Mouse (Mus musculus) CH12.LX (cell line): ENCODE results near the gene F2rl1. TPM values are rescaled to one million over a fixed set of nuclear protein-coding genes. Genes with fewer than 3 reads are reported as not detected.

Source experiments
- DNase-seq: peaks from one replicate; pipeline ENCODE4 v3.0.0-alpha.2; 2013; ENCODE audit errors: extremely low read depth
- H3K27ac ChIP-seq: 2 replicates; pipeline ENCODE4 v1.5.1; 2012; ENCODE audit warnings: low read depth, mild to moderate bottlenecking, control low read depth, moderate library complexity; ENCODE audit not compliant: insufficient read depth
- H3K27me3 ChIP-seq: replicated peaks from 2 replicates; pipeline ENCODE3; 2012; ENCODE audit warnings: inconsistent platforms
- H3K36me3 ChIP-seq, 2 experiments: replicated peaks in 1 of 2; 2 replicates each; pipeline versions ENCODE3 to v1.6.1; 2012; ENCODE audit warnings: inconsistent platforms in 1 of 2, low read length in 1 of 2, mild to moderate bottlenecking in 1 of 2, mixed read lengths in 1 of 2, moderate library complexity in 1 of 2; ENCODE audit not compliant: control insufficient read depth in 1 of 2, insufficient read depth in 1 of 2
- H3K4me1 ChIP-seq, 2 experiments: 2 replicates each; pipeline ENCODE4 v1.6.1; 2012; ENCODE audit warnings: inconsistent platforms in 1 of 2, moderate library complexity in 1 of 2; ENCODE audit not compliant: insufficient read depth in 2 of 2, control insufficient read depth in 1 of 2
- H3K4me2 ChIP-seq: 2 replicates; pipeline ENCODE4 v1.6.1; 2012; ENCODE audit warnings: low read depth, mild to moderate bottlenecking, control low read depth; ENCODE audit not compliant: poor library complexity, insufficient read depth, severe bottlenecking
- H3K4me3 ChIP-seq, 3 experiments: fragments of 150-350 bp in 1 of 3; sonication (generic) in 1 of 3; replicated peaks in 1 of 3; 2 replicates each; pipeline versions ENCODE3 to v1.5.1; 2011 to 2012; ENCODE audit warnings: low read depth in 2 of 3, low read length in 2 of 3, mild to moderate bottlenecking in 2 of 3, moderate library complexity in 2 of 3, control low read depth in 1 of 3, improper control_type of control experiment in 1 of 3, inconsistent platforms in 1 of 3, mixed read lengths in 1 of 3; ENCODE audit not compliant: poor library complexity in 1 of 3
- H3K79me2 ChIP-seq: replicated peaks from 2 replicates; pipeline ENCODE4 v1.6.1; 2012; ENCODE audit warnings: mild to moderate bottlenecking, moderate library complexity; ENCODE audit not compliant: control insufficient read depth, poor library complexity, insufficient read depth, severe bottlenecking; ENCODE audit errors: extremely low read depth
- H3K9ac ChIP-seq: 2 replicates; pipeline ENCODE4 v1.6.1; 2012; ENCODE audit warnings: low read depth, mild to moderate bottlenecking, control low read depth, moderate library complexity; ENCODE audit not compliant: insufficient read depth
- H3K9me3 ChIP-seq: replicated peaks from 2 replicates; pipeline ENCODE3; 2012; ENCODE audit warnings: low read length, inconsistent platforms, mixed read lengths
- CHD1 ChIP-seq: IDR thresholded peaks from 2 replicates; pipeline ENCODE4 v1.6.1; 2012; ENCODE audit warnings: low read depth, low read length, improper control_type of control experiment, inconsistent platforms
- CTCF ChIP-seq, 2 experiments: IDR thresholded peaks in 1 of 2; conservative IDR thresholded peaks in 1 of 2; 2 replicates each; pipeline ENCODE4 v1.5.1; 2011 to 2012; ENCODE audit warnings: low read depth in 2 of 2, low read length in 2 of 2, improper control_type of control experiment in 1 of 2, inconsistent platforms in 1 of 2, mild to moderate bottlenecking in 1 of 2, moderate library complexity in 1 of 2
- E2F4 ChIP-seq: IDR thresholded peaks from 2 replicates; pipeline ENCODE4 v1.6.1; 2011; ENCODE audit warnings: low read depth, low read length, improper control_type of control experiment; ENCODE audit not compliant: insufficient replicate concordance
- ELF1 ChIP-seq: IDR thresholded peaks from 2 replicates; pipeline ENCODE4 v1.6.1; 2014; ENCODE audit warnings: low read depth, mild to moderate bottlenecking, inconsistent platforms, low read length, improper control_type of control experiment
- EP300 ChIP-seq: IDR thresholded peaks from 2 replicates; pipeline ENCODE4 v1.6.1; 2011; ENCODE audit warnings: low read length, improper control_type of control experiment
- ETS1 ChIP-seq: conservative IDR thresholded peaks from 2 replicates; pipeline ENCODE4 v1.6.1; 2012; ENCODE audit warnings: low read depth, mild to moderate bottlenecking, inconsistent platforms, low read length, improper control_type of control experiment, moderate library complexity
- KAT2A ChIP-seq: IDR thresholded peaks from 2 replicates; pipeline ENCODE4 v1.6.1; 2012; ENCODE audit warnings: low read length, improper control_type of control experiment, inconsistent platforms; ENCODE audit not compliant: insufficient replicate concordance
- MAX ChIP-seq: IDR thresholded peaks from 2 replicates; pipeline ENCODE4 v1.6.1; 2011; ENCODE audit warnings: low read length, improper control_type of control experiment
- MXI1 ChIP-seq: IDR thresholded peaks from 2 replicates; pipeline ENCODE4 v1.6.1; 2011; ENCODE audit warnings: mild to moderate bottlenecking, low read depth, low read length, improper control_type of control experiment
- NELFE ChIP-seq: IDR thresholded peaks from 2 replicates; pipeline ENCODE4 v1.6.1; 2011; ENCODE audit warnings: low read depth, low read length, improper control_type of control experiment
- NRF1 ChIP-seq: IDR thresholded peaks from 2 replicates; pipeline ENCODE4 v1.6.1; 2014; ENCODE audit warnings: low read depth, mild to moderate bottlenecking, inconsistent platforms, low read length, improper control_type of control experiment, moderate library complexity
- POLR2A ChIP-seq: IDR thresholded peaks from 2 replicates; pipeline ENCODE4 v1.6.1; 2011; ENCODE audit warnings: low read depth, mild to moderate bottlenecking, improper control_type of control experiment, low read length
- POLR2AphosphoS2 ChIP-seq: IDR thresholded peaks from 2 replicates; pipeline ENCODE4 v1.6.1; 2011; ENCODE audit warnings: low read depth, low read length, improper control_type of control experiment
- RAD21 ChIP-seq: IDR thresholded peaks from 2 replicates; pipeline ENCODE4 v1.6.1; 2011; ENCODE audit warnings: low read depth, mild to moderate bottlenecking, low read length, improper control_type of control experiment, moderate library complexity
- RCOR1 ChIP-seq: conservative IDR thresholded peaks from 2 replicates; pipeline ENCODE4 v1.6.1; 2012; ENCODE audit warnings: low read depth, mild to moderate bottlenecking, inconsistent platforms, low read length, improper control_type of control experiment
- SIN3A ChIP-seq: IDR thresholded peaks from 2 replicates; pipeline ENCODE4 v1.6.1; 2012; ENCODE audit warnings: low read length, improper control_type of control experiment, inconsistent platforms
- SMC3 ChIP-seq: IDR thresholded peaks from 2 replicates; pipeline ENCODE4 v1.6.1; 2011; ENCODE audit warnings: low read depth, low read length, improper control_type of control experiment
- UBTF ChIP-seq: IDR thresholded peaks from 2 replicates; pipeline ENCODE4 v1.6.1; 2012; ENCODE audit warnings: low read depth, mild to moderate bottlenecking, inconsistent platforms, low read length, improper control_type of control experiment, moderate library complexity
- USF1 ChIP-seq: IDR thresholded peaks from 2 replicates; pipeline ENCODE4 v1.6.1; 2014; ENCODE audit warnings: low read depth, mild to moderate bottlenecking, inconsistent platforms, low read length, improper control_type of control experiment
- ZC3H11A ChIP-seq: IDR thresholded peaks from 2 replicates; pipeline ENCODE4 v1.6.1; 2012; ENCODE audit warnings: low read depth, mild to moderate bottlenecking, inconsistent platforms, low read length, improper control_type of control experiment
- ZMIZ1 ChIP-seq: IDR thresholded peaks from 2 replicates; pipeline ENCODE4 v1.6.1; 2012; ENCODE audit warnings: low read depth, mild to moderate bottlenecking, inconsistent platforms, low read length, improper control_type of control experiment
- dilution Hi-C: fragments of 300-500 bp; cut with MboI; formaldehyde crosslinking; loops from 2 replicates; pipeline ENCODE4 v1.14.3; 2020; ENCODE audit warnings: low sequenced_read_pairs; ENCODE audit not compliant: extremely low pct_unique_long_range_greater_than_20kb, extremely low pct_ligation_motif_present
- in situ Hi-C: fragments of 300-500 bp; cut with MboI; formaldehyde crosslinking; loops from 3 replicates; pipeline ENCODE4 v1.14.3; 2019; ENCODE audit warnings: low sequenced_read_pairs, low pct_ligation_motif_present, low pct_unique_long_range_greater_than_20kb, mixed read lengths
- polyA plus RNA-seq: library from polyadenylated mRNA; unstranded; fragments of >175 nt; gene quantifications from 2 replicates; pipeline ENCODE4 v1.2.1, GENCODE M21; 2012; ENCODE audit warnings: low read depth; ENCODE audit not compliant: insufficient read length
- total RNA-seq, 2 experiments: library from RNA; depleted of rRNA; stranded (reverse); fragments of 300-350 nt in 1 of 2; fragments of >200 nt in 1 of 2; gene quantifications; 2 replicates each; pipeline ENCODE4 v1.2.3; 2012 to 2014

Gene F2rl1
- total and polyA plus RNA-seq, 3 experiments, result not detected

DNA sequence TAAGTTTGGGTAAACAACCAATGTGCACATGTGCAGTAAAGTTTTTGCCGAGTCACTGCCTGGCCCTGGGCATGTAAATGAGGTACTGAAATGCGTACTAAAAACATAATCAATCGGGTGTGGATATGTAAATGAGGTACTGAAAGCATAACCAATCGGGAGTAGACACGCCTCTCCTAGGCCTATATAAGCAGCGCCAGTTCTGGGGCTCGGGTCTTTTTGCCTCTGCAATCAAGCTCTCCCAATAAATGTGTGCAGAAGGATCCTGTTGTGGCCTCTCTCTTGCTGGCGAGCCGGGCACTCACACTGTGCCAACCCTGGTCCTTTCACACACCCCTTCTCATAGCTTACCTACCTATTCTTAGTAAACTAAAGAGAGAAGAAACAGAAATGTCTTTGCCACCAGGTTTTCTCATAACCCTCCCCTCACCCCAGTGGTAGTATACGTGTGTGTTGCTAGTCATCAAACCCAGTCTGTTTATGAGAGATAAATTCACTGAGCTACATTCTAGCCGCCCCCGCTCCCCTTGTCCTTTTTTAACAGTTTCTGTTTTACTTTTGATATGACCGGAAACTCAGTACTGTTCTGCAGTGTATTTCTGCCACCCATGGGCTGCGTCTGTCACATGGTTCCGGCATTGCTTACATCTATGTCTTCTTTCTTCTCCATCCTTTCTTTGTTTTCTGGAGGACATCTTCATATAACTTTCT is 42.0 kb upstream of the F2rl1 start:
- H3K4me3 ChIP-seq, result no peak overlapping the region
- no peak for TF ChIP-seq POLR2A
- TF ChIP-seq EP300, result no peak
- no peak for TF ChIP-seq ETS1
- TF ChIP-seq MAX, result no peak
- TF ChIP-seq MXI1, result no peak
- no peak for TF ChIP-seq RCOR1
- no peak for TF ChIP-seq KAT2A
- no peak for TF ChIP-seq ZMIZ1
- TF ChIP-seq NRF1, result no peak
- no peak for TF ChIP-seq NELFE
- no peak for TF ChIP-seq UBTF
- no peak for TF ChIP-seq ELF1
- no peak for TF ChIP-seq CHD1
- no peak for TF ChIP-seq POLR2AphosphoS2
- no peak for TF ChIP-seq SIN3A
- no peak for TF ChIP-seq E2F4
- TF ChIP-seq, all 38 proteins: peak for 0
- in situ Hi-C loops (loop anchor here (5.0 kb wide), 1 partner anchor 150 kb away; no protein-coding TSS in a partner anchor), dilution Hi-C loops (no loop called here)
- H3K9ac ChIP-seq, result no peak overlapping the region
- no peak overlapping the region for H3K27ac ChIP-seq
- H3K36me3 ChIP-seq, result no peaks in the 10 kb centered on the region
- H3K4me2 ChIP-seq, result no peak overlapping the region
- no peaks in the 10 kb centered on the region for H3K27me3 ChIP-seq
- H3K9me3 ChIP-seq, result peaks cover 6% of the 10 kb centered on the region
- no peaks in the 10 kb centered on the region for H3K79me2 ChIP-seq
- DNase-seq, result peak; percentile 12
- no peaks in the 10 kb centered on the region for H3K4me1 ChIP-seq

DNA sequence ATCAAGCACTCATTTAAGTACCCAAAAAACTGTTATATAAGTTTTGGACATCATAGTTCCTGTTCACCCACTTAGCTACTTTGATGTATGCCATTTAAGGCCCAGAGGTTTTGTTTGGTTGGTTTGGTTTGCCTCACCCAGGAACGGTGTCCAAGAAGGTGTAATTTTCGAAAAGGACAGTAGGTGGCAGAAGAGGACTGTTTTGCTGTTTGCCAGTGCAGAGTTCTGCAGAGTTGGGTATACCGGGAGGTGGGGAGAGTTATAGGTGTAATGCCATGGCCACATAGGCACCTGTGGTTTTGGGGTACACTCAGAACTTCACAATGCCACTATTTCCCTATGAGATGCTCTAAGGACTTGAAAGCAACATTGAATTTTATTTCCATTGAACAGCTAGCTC is 38.7 kb upstream of the F2rl1 start:
- Histone ChIP-seq H3K9ac (no peak overlapping the region), H3K4me1 (no peaks in the 10 kb centered on the region), H3K27me3 (no peaks in the 10 kb centered on the region), H3K36me3 (no peaks in the 10 kb centered on the region), H3K27ac (no peak overlapping the region), H3K4me3 (no peak overlapping the region), H3K4me2 (no peak overlapping the region), H3K79me2 (no peaks in the 10 kb centered on the region), H3K9me3 (peaks cover 2% of the 10 kb centered on the region)
- peak; percentile 77 for DNase-seq
- dilution Hi-C loops, result no loop called here
- TF ChIP-seq USF1, result no peak
- TF ChIP-seq RAD21, result peak; percentile 95
- peak; percentile 91 to 92 for TF ChIP-seq CTCF (conservative IDR thresholded peaks at IDR 0.05 in 1 of 2, IDR thresholded peaks at IDR 0.05 in 1 of 2; ENCODE audit: low read depth in 2 of 2, low read length in 2 of 2)
- TF ChIP-seq RCOR1, result no peak
- TF ChIP-seq ZC3H11A, result peak; percentile 66
- TF ChIP-seq SMC3, result peak; percentile 92
- in situ Hi-C loops, result no loop called here
